In the genomic region with DNA sequence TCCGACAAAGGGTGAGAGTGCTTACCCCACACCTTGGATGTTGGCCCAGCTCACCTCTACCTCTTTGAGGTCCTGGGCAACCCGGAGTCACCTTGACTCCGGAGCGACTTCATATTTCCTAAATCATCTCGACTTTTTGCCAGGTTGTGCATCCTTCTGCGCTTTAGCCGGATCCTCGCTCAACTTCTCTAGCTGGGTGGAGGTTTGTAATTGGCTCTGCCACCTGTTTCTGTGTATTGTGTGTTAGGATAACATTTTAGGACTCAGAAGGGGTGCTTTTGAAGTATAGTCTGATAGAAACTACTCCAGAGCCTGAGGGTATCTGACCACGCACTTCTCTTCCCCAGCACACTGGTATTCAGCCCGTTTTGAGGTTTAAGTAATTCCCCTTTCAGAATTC, we compare ENCODE assay signal across 8 mouse cellular contexts. TPM values are rescaled to one million over a fixed set of nuclear protein-coding genes. Genes with fewer than 3 reads are reported as not detected.
DNase-seq lines count a peak whose midpoint lies in the region; ATAC-seq and TF ChIP-seq lines count a peak whose summit lies in the region.

No protein-coding gene starts in this region.

- H3K9ac ChIP-seq in hindbrain, embryonic 11.5 days (ENCODE audit: low read depth, low read length) = peak overlapping the region; percentile 91
- H3K9ac ChIP-seq in midbrain, embryonic 13.5 days (replicated peaks) = peak overlapping the region; percentile 85

- H3K4me3 ChIP-seq in kidney, adult 2 months (ENCODE audit: insufficient read depth, low read depth, low read length) = peak overlapping the region; percentile 71
- peak overlapping the region; percentile 87 for H3K4me3 ChIP-seq in bone marrow macrophage, adult 2 months (ENCODE audit: insufficient read depth, low read length)
- H3K4me3 ChIP-seq in hindbrain, embryonic 11.5 days (ENCODE audit: low read depth, low read length) = peak overlapping the region; percentile 80
- H3K4me3 ChIP-seq in midbrain, embryonic 13.5 days (replicated peaks) = peak overlapping the region; percentile 67

- H3K9me3 ChIP-seq in hindbrain, embryonic 11.5 days (ENCODE audit: control insufficient read depth, low read length) = no peaks in the 10 kb centered on the region
- no peaks in the 10 kb centered on the region for H3K9me3 ChIP-seq in midbrain, embryonic 13.5 days

- H3K36me3 ChIP-seq in kidney, adult 2 months (ENCODE audit: control insufficient read depth, insufficient read depth, low read length) = no peaks in the 10 kb centered on the region
- H3K36me3 ChIP-seq in hindbrain, embryonic 11.5 days (ENCODE audit: control insufficient read depth, insufficient read depth, low read length) = 0 out of 2 replicates have a peak, but pooled peaks cover 2% of the 10 kb centered on the region
- peaks cover 5% of the 10 kb centered on the region for H3K36me3 ChIP-seq in midbrain, embryonic 13.5 days

- H3K27me3 ChIP-seq in kidney, adult 2 months (replicated peaks; ENCODE audit: control insufficient read depth, insufficient read depth, low read length) = no peaks in the 10 kb centered on the region
- no peaks in the 10 kb centered on the region for H3K27me3 ChIP-seq in hindbrain, embryonic 11.5 days (ENCODE audit: control insufficient read depth, insufficient read depth, low read length)
- H3K27me3 ChIP-seq in midbrain, embryonic 13.5 days = no peaks in the 10 kb centered on the region

- WGBS in kidney, adult 2 months = 9% methylated on average over 10 of the region's 10 CpGs
- WGBS in hindbrain, embryonic 11.5 days = 2% methylated on average over 10 of the region's 10 CpGs
- WGBS in midbrain, embryonic 13.5 days = 4% methylated on average over 10 of the region's 10 CpGs

- TF ChIP-seq POLR2A in kidney, adult 2 months (IDR thresholded peaks at IDR 0.05; ENCODE audit: low read depth, low read length) = no peak
- TF ChIP-seq POLR2A in bone marrow macrophage, adult 2 months (IDR thresholded peaks at IDR 0.05; ENCODE audit: borderline replicate concordance, low read depth, low read length) = no peak

- no peak for TF ChIP-seq CTCF in kidney, adult 2 months (conservative IDR thresholded peaks at IDR 0.05; ENCODE audit: insufficient read depth, insufficient read length, low read depth, low read length)
- no peak for TF ChIP-seq CTCF in bone marrow macrophage, adult 2 months (IDR thresholded peaks at IDR 0.05; ENCODE audit: low read depth, low read length)

- peak; percentile 8 for DNase-seq in kidney, adult 2 months
- no peak for DNase-seq in kidney, postnatal 14 days
- DNase-seq in hindbrain, embryonic 11.5 days (ENCODE audit: low spot score) = peak; percentile 35
- DNase-seq in left cerebral cortex, adult 18-20 months (ENCODE audit: low spot score in 2 of 2) = no peak
- DNase-seq in cerebellum, postnatal 25 days = no peak
- DNase-seq in adipocyte (ENCODE audit: low spot score) = no peak

- H3K27ac ChIP-seq in kidney, adult 2 months (ENCODE audit: insufficient read depth, low read depth, low read length) = no peak overlapping the region
- peak overlapping the region; percentile 60 for H3K27ac ChIP-seq in bone marrow macrophage, adult 2 months (ENCODE audit: insufficient read depth, low read depth, low read length)
- H3K27ac ChIP-seq in hindbrain, embryonic 11.5 days (ENCODE audit: low read depth, low read length) = peak overlapping the region; percentile 42; the same call in 1 of the 2 replicates
- H3K27ac ChIP-seq in midbrain, embryonic 13.5 days = no peak overlapping the region

- H3K4me1 ChIP-seq in kidney, adult 2 months (ENCODE audit: control insufficient read depth, insufficient read depth, low read length) = peaks cover 2% of the 10 kb centered on the region; the same call in 1 of the 2 replicates
- peaks cover 25% of the 10 kb centered on the region for H3K4me1 ChIP-seq in bone marrow macrophage, adult 2 months (ENCODE audit: control insufficient read depth, insufficient read depth, low read length)
- H3K4me1 ChIP-seq in hindbrain, embryonic 11.5 days (replicated peaks; ENCODE audit: control insufficient read depth, insufficient read depth, low read length) = no peaks in the 10 kb centered on the region
- peaks cover 27% of the 10 kb centered on the region for H3K4me1 ChIP-seq in midbrain, embryonic 13.5 days (replicated peaks)

- no peak for ATAC-seq in hindbrain, embryonic 11.5 days (ENCODE audit: low FRiP score)
- no peak for ATAC-seq in midbrain, embryonic 13.5 days

- peak overlapping the region; percentile 65 for H3K4me2 ChIP-seq in hindbrain, embryonic 11.5 days (replicated peaks; ENCODE audit: low read depth, low read length)
- peak overlapping the region; percentile 83 for H3K4me2 ChIP-seq in midbrain, embryonic 13.5 days (replicated peaks)

RNA-seq across cellular contexts. Expression of a gene that starts 0.6 kb away (rescaled TPM):
- 11.3 and 11.5 TPM in 2 replicates for polyA plus RNA-seq in kidney, adult 2 months (2012; rRNA removed)
- 57.7 and 62.3 TPM in 2 replicates for polyA plus RNA-seq in bone marrow macrophage, adult 2 months (2012; ENCODE audit: insufficient read depth, insufficient read length, missing spikeins)
- polyA plus RNA-seq in hindbrain, embryonic 11.5 days (2014; fragmentation: Nextera tagmentation; extraction: Ambion mirVana) = 18.1 and 24.2 TPM in 2 replicates
- polyA plus RNA-seq in midbrain, embryonic 13.5 days (2015; fragmentation: Nextera tagmentation; extraction: Ambion mirVana) = 18.3 and 18.9 TPM in 2 replicates
- total RNA-seq in left cerebral cortex, adult 18-20 months (2021) = 100 to 1,000 TPM; 152 to 161 TPM

RNA-seq across cellular contexts. Expression of a gene that starts 0.7 kb away (rescaled TPM):
- polyA plus RNA-seq in kidney, adult 2 months (2012; rRNA removed) = 22.0 and 23.6 TPM in 2 replicates
- polyA plus RNA-seq in bone marrow macrophage, adult 2 months (2012; ENCODE audit: insufficient read depth, insufficient read length, missing spikeins) = 67.5 and 69.0 TPM in 2 replicates
- polyA plus RNA-seq in hindbrain, embryonic 11.5 days (2014; fragmentation: Nextera tagmentation; extraction: Ambion mirVana) = 144 and 148 TPM in 2 replicates
- polyA plus RNA-seq in midbrain, embryonic 13.5 days (2015; fragmentation: Nextera tagmentation; extraction: Ambion mirVana) = 62.8 and 63.2 TPM in 2 replicates
- 10 to 100 TPM; 13.2 to 13.4 TPM for total RNA-seq in left cerebral cortex, adult 18-20 months (2021)

Comparison
In these comparisons a context has a peak if more than half of its experiments do, and no peak if none do; other contexts are left out.
1. DNase-seq: peak in kidney, adult 2 months (single experiment) and hindbrain, embryonic 11.5 days (single experiment); none in kidney, postnatal 14 days (single experiment), left cerebral cortex, adult 18-20 months (0 of 2), cerebellum, postnatal 25 days (0 of 2) and adipocyte (single experiment).
2. H3K27ac ChIP-seq: peak in bone marrow macrophage, adult 2 months (single experiment) and hindbrain, embryonic 11.5 days (single experiment); none in kidney, adult 2 months (single experiment) and midbrain, embryonic 13.5 days (single experiment).
3. Peak in every context shown above with its lines, with median percentiles within 50 percentile points of each other: H3K4me3 ChIP-seq.